Mouse (Mus musculus): ENCODE measurements at regions not wholly inside any gene's neighbourhood (a gene's known extent, or its start where the extent isn't known, plus 50 kb on each side); places are given as distances from the start of the nearest gene placed in this dataset.

GRCm38 (mm10) chr13:44290199-44290598 lies 439.1 kb upstream of the Jarid2 start:
- H3K9me3 ChIP-seq (ENCODE audit: control insufficient read depth, low read length) = peaks cover 6% of the 10 kb centered on the region
- H3K4me3 ChIP-seq (replicated peaks; ENCODE audit: low read length) = no peak overlapping the region
- no peak for DNase-seq (ENCODE audit: low spot score)
- H3K9ac ChIP-seq = no peak overlapping the region
- H3K4me2 ChIP-seq (replicated peaks) = no peak overlapping the region
- no peak for ATAC-seq (ENCODE audit: low FRiP score)
- no peaks in the 10 kb centered on the region for H3K36me3 ChIP-seq (replicated peaks; ENCODE audit: control insufficient read depth, insufficient read depth)
- WGBS = 98% methylated on average over 2 of the region's 2 CpGs
- no peak overlapping the region for H3K27ac ChIP-seq
- no peaks in the 10 kb centered on the region for H3K4me1 ChIP-seq (replicated peaks; ENCODE audit: control insufficient read depth, insufficient read depth, low read length)
- H3K27me3 ChIP-seq (ENCODE audit: control insufficient read depth, insufficient read depth, low read length) = no peaks in the 10 kb centered on the region

GRCm38 (mm10) chr13:44292476-44293056 lies 436.7 kb upstream of the Jarid2 start:
- DNase-seq (ENCODE audit: low spot score) (no peak), ATAC-seq (ENCODE audit: low FRiP score) (no peak)
- H3K27ac ChIP-seq = no peak overlapping the region
- H3K9me3 ChIP-seq (ENCODE audit: control insufficient read depth, low read length) = peaks cover 6% of the 10 kb centered on the region
- H3K9ac ChIP-seq = no peak overlapping the region
- WGBS = 72% methylated on average over 6 of the region's 6 CpGs
- H3K4me3 ChIP-seq (replicated peaks; ENCODE audit: low read length) = no peak overlapping the region
- no peaks in the 10 kb centered on the region for H3K27me3 ChIP-seq (ENCODE audit: control insufficient read depth, insufficient read depth, low read length)
- no peaks in the 10 kb centered on the region for H3K4me1 ChIP-seq (replicated peaks; ENCODE audit: control insufficient read depth, insufficient read depth, low read length)
- H3K36me3 ChIP-seq (replicated peaks; ENCODE audit: control insufficient read depth, insufficient read depth) = no peaks in the 10 kb centered on the region
- no peak overlapping the region for H3K4me2 ChIP-seq (replicated peaks)

- H3K4me2 ChIP-seq (replicated peaks) = no peak overlapping the region
- no peak overlapping the region for H3K9ac ChIP-seq
- no peak for DNase-seq (ENCODE audit: low spot score)
- ATAC-seq (ENCODE audit: low FRiP score) = no peak
- no peaks in the 10 kb centered on the region for H3K27me3 ChIP-seq (ENCODE audit: control insufficient read depth, insufficient read depth, low read length)
- WGBS = 73% methylated on average over 15 of the region's 15 CpGs
- no peak overlapping the region for H3K27ac ChIP-seq
- H3K9me3 ChIP-seq (ENCODE audit: control insufficient read depth, low read length) = peaks cover 6% of the 10 kb centered on the region
- H3K36me3 ChIP-seq (replicated peaks; ENCODE audit: control insufficient read depth, insufficient read depth) = no peaks in the 10 kb centered on the region
- no peak overlapping the region for H3K4me3 ChIP-seq (replicated peaks; ENCODE audit: low read length)
- no peaks in the 10 kb centered on the region for H3K4me1 ChIP-seq (replicated peaks; ENCODE audit: control insufficient read depth, insufficient read depth, low read length)
Observed at GRCm38 (mm10) chr13:44293736-44294416, 435.4 kb upstream of the Jarid2 start.

GRCm38 (mm10) chr13:44295621-44296020 lies 433.7 kb upstream of the Jarid2 start:
- no peaks in the 10 kb centered on the region for H3K36me3 ChIP-seq (replicated peaks; ENCODE audit: control insufficient read depth, insufficient read depth)
- H3K4me2 ChIP-seq (replicated peaks) = no peak overlapping the region
- no peak overlapping the region for H3K27ac ChIP-seq
- WGBS = 68% methylated on average over 10 of the region's 10 CpGs
- H3K27me3 ChIP-seq (ENCODE audit: control insufficient read depth, insufficient read depth, low read length) = no peaks in the 10 kb centered on the region
- peaks cover 1% of the 10 kb centered on the region for H3K9me3 ChIP-seq (ENCODE audit: control insufficient read depth, low read length)
- no peak for DNase-seq (ENCODE audit: low spot score)
- H3K4me3 ChIP-seq (replicated peaks; ENCODE audit: low read length) = no peak overlapping the region
- no peaks in the 10 kb centered on the region for H3K4me1 ChIP-seq (replicated peaks; ENCODE audit: control insufficient read depth, insufficient read depth, low read length)
- no peak for ATAC-seq (ENCODE audit: low FRiP score)
- H3K9ac ChIP-seq = no peak overlapping the region

GRCm38 (mm10) chr13:44300611-44301010 lies 428.7 kb upstream of the Jarid2 start:
- ATAC-seq (ENCODE audit: low FRiP score) = no peak
- no peak overlapping the region for H3K4me3 ChIP-seq (replicated peaks; ENCODE audit: low read length)
- no peak overlapping the region for H3K9ac ChIP-seq
- no peak overlapping the region for H3K4me2 ChIP-seq (replicated peaks)
- no peak for DNase-seq (ENCODE audit: low spot score)
- H3K9me3 ChIP-seq (ENCODE audit: control insufficient read depth, low read length) = no peaks in the 10 kb centered on the region
- 91% methylated on average over 10 of the region's 10 CpGs for WGBS
- H3K27ac ChIP-seq = no peak overlapping the region
- no peaks in the 10 kb centered on the region for H3K4me1 ChIP-seq (replicated peaks; ENCODE audit: control insufficient read depth, insufficient read depth, low read length)
- H3K36me3 ChIP-seq (replicated peaks; ENCODE audit: control insufficient read depth, insufficient read depth) = no peaks in the 10 kb centered on the region
- H3K27me3 ChIP-seq (ENCODE audit: control insufficient read depth, insufficient read depth, low read length) = no peaks in the 10 kb centered on the region

GRCm38 (mm10) chr13:44301215-44301614 lies 428.1 kb upstream of the Jarid2 start:
- Histone ChIP-seq H3K4me3 (replicated peaks; ENCODE audit: low read length) (no peak overlapping the region), H3K27ac (no peak overlapping the region), H3K9ac (no peak overlapping the region), H3K9me3 (ENCODE audit: control insufficient read depth, low read length) (no peaks in the 10 kb centered on the region), H3K27me3 (ENCODE audit: control insufficient read depth, insufficient read depth, low read length) (no peaks in the 10 kb centered on the region), H3K4me1 (replicated peaks; ENCODE audit: control insufficient read depth, insufficient read depth, low read length) (no peaks in the 10 kb centered on the region), H3K36me3 (replicated peaks; ENCODE audit: control insufficient read depth, insufficient read depth) (no peaks in the 10 kb centered on the region), H3K4me2 (replicated peaks) (no peak overlapping the region)
- WGBS = 91% methylated on average over 7 of the region's 7 CpGs
- no peak for DNase-seq (ENCODE audit: low spot score)
- ATAC-seq (ENCODE audit: low FRiP score) = no peak

GRCm38 (mm10) chr13:44301936-44302335 lies 427.3 kb upstream of the Jarid2 start:
- ATAC-seq (ENCODE audit: low FRiP score) = no peak

GRCm38 (mm10) chr13:44305134-44305991 lies 423.9 kb upstream of the Jarid2 start:
- WGBS = 78% methylated on average over 9 of the region's 9 CpGs
- H3K36me3 ChIP-seq (replicated peaks; ENCODE audit: control insufficient read depth, insufficient read depth) = no peaks in the 10 kb centered on the region
- ATAC-seq (ENCODE audit: low FRiP score) (no peak), DNase-seq (ENCODE audit: low spot score) (no peak)
- H3K9me3 ChIP-seq (ENCODE audit: control insufficient read depth, low read length) = no peaks in the 10 kb centered on the region
- no peaks in the 10 kb centered on the region for H3K4me1 ChIP-seq (replicated peaks; ENCODE audit: control insufficient read depth, insufficient read depth, low read length)
- H3K27ac ChIP-seq = no peak overlapping the region
- H3K4me2 ChIP-seq (replicated peaks) = no peak overlapping the region
- no peak overlapping the region for H3K9ac ChIP-seq
- H3K4me3 ChIP-seq (replicated peaks; ENCODE audit: low read length) = no peak overlapping the region
- no peaks in the 10 kb centered on the region for H3K27me3 ChIP-seq (ENCODE audit: control insufficient read depth, insufficient read depth, low read length)

More at GRCm38 (mm10) chr13:44301936-44302335, 427.3 kb upstream of the Jarid2 start:
- Histone ChIP-seq H3K9ac (no peak overlapping the region), H3K4me1 (replicated peaks; ENCODE audit: control insufficient read depth, insufficient read depth, low read length) (no peaks in the 10 kb centered on the region), H3K27ac (no peak overlapping the region), H3K36me3 (replicated peaks; ENCODE audit: control insufficient read depth, insufficient read depth) (no peaks in the 10 kb centered on the region), H3K4me2 (replicated peaks) (no peak overlapping the region), H3K4me3 (replicated peaks; ENCODE audit: low read length) (no peak overlapping the region), H3K27me3 (ENCODE audit: control insufficient read depth, insufficient read depth, low read length) (no peaks in the 10 kb centered on the region), H3K9me3 (ENCODE audit: control insufficient read depth, low read length) (no peaks in the 10 kb centered on the region)
- WGBS = 81% methylated on average over 10 of the region's 10 CpGs
- DNase-seq (ENCODE audit: low spot score) = no peak

GRCm38 (mm10) chr13:44306275-44307050 lies 422.8 kb upstream of the Jarid2 start:
- Histone ChIP-seq H3K9me3 (ENCODE audit: control insufficient read depth, low read length) (no peaks in the 10 kb centered on the region), H3K4me1 (replicated peaks; ENCODE audit: control insufficient read depth, insufficient read depth, low read length) (no peaks in the 10 kb centered on the region), H3K36me3 (replicated peaks; ENCODE audit: control insufficient read depth, insufficient read depth) (no peaks in the 10 kb centered on the region), H3K9ac (no peak overlapping the region), H3K4me3 (replicated peaks; ENCODE audit: low read length) (no peak overlapping the region), H3K4me2 (replicated peaks) (no peak overlapping the region), H3K27me3 (ENCODE audit: control insufficient read depth, insufficient read depth, low read length) (no peaks in the 10 kb centered on the region), H3K27ac (no peak overlapping the region)
- DNase-seq (ENCODE audit: low spot score) = no peak
- WGBS = 88% methylated on average over 15 of the region's 15 CpGs
- no peak for ATAC-seq (ENCODE audit: low FRiP score)
